Mouse (Mus musculus) midbrain, embryonic 14.5 days (tissue): Measurements from ENCODE around the gene Timmdc1. TPM values are rescaled to one million over a fixed set of nuclear protein-coding genes. Genes with fewer than 3 reads are reported as not detected.
A peak's percentile ranks its signal among the peaks of the same experiment; 100 is the strongest.
"Not testable (repeated sequence)": the region's sequence is repeated elsewhere in the genome, so short reads cannot be mapped to it uniquely, and the experiment has no call there.

Source experiments
- ATAC-seq: fragments of 200-750 bp; cut with Nextera tagmentation; 2 replicates; pipeline ENCODE4 v1.8.0; 2017; ENCODE audit warnings: moderate number of reproducible peaks, moderate library complexity; ENCODE audit not compliant: low FRiP score, low TSS enrichment
- DNase-seq: peaks from one replicate; pipeline ENCODE4 v3.0.0-alpha.2; 2015
- H3K27ac ChIP-seq: fragments of 300-500 bp; sonication (generic); replicated peaks from 2 replicates; pipeline ENCODE4 v1.5.1; 2014; ENCODE audit warnings: mild to moderate bottlenecking, low read depth, low read length, moderate library complexity
- H3K27me3 ChIP-seq: fragments of 300-500 bp; sonication (generic); 2 replicates; pipeline ENCODE4 v1.6.1; 2014; ENCODE audit warnings: low read length, control low read depth, mixed read lengths; ENCODE audit not compliant: control insufficient read depth, insufficient read depth
- H3K36me3 ChIP-seq: fragments of 300-500 bp; sonication (generic); 2 replicates; pipeline ENCODE4 v1.6.1; 2014; ENCODE audit warnings: low read length, control low read depth; ENCODE audit not compliant: control insufficient read depth, insufficient read depth
- H3K4me1 ChIP-seq: fragments of 300-500 bp; sonication (generic); 2 replicates; pipeline ENCODE4 v1.6.1; 2014; ENCODE audit warnings: mild to moderate bottlenecking, antibody characterized with exemption, low read length, control low read depth; ENCODE audit not compliant: control insufficient read depth, insufficient read depth
- H3K4me2 ChIP-seq: fragments of 300-500 bp; sonication (generic); 2 replicates; pipeline ENCODE4 v1.6.1; 2014; ENCODE audit warnings: mild to moderate bottlenecking, low read length, moderate library complexity
- H3K4me3 ChIP-seq: fragments of 300-500 bp; sonication (generic); replicated peaks from 2 replicates; pipeline ENCODE4 v1.5.1; 2014; ENCODE audit warnings: low read depth, low read length
- H3K9ac ChIP-seq: fragments of 300-500 bp; sonication (generic); replicated peaks from 2 replicates; pipeline ENCODE4 v1.6.1; 2014; ENCODE audit warnings: mild to moderate bottlenecking, low read length, moderate library complexity
- H3K9me3 ChIP-seq: fragments of 300-500 bp; sonication (generic); 2 replicates; pipeline ENCODE4 v1.6.1; 2016; ENCODE audit warnings: low read length, control low read depth, mixed read lengths; ENCODE audit not compliant: control insufficient read depth
- WGBS: fragments of 180-500 bp; shearing (Covaris S2); extraction: QIAGEN DNeasy Blood & Tissue Kit; methylation state at CpG from one replicate; pipeline ENCODE4 v1.1.7; 2014; 5-methylcytosine and 5-hydroxymethylcytosine counted together
- polyA plus RNA-seq: library from polyadenylated mRNA; unstranded; fragments of >200 nt; fragmentation: Nextera tagmentation; extraction: Ambion mirVana; gene quantifications from 2 replicates; pipeline ENCODE4 v1.2.1, GENCODE M21; 2014

Timmdc1 gene
- polyA plus RNA-seq, 1 experiment from 2014 or later, result 28.9 TPM

DNA sequence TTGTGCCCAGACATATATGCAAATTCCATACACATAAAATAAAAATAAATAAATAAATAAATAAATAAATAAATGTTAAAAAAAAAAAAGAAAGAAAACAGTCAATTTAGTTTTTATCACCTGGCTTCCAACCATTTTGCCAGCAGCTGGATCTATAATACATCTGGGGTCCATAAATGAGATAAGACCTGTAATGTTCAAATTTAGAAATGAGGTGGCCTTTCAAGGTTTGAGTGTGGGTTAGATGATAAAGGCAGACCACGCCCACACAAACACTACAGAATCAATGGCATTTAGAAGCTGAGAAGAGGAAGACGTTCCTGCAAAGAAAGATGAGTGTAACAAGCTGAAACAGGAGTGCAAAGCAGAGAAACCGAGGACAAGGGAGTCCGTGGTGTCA, 41.1 kb downstream of the Timmdc1 start:
- DNase-seq, result no peak
- no peak for ATAC-seq

DNA sequence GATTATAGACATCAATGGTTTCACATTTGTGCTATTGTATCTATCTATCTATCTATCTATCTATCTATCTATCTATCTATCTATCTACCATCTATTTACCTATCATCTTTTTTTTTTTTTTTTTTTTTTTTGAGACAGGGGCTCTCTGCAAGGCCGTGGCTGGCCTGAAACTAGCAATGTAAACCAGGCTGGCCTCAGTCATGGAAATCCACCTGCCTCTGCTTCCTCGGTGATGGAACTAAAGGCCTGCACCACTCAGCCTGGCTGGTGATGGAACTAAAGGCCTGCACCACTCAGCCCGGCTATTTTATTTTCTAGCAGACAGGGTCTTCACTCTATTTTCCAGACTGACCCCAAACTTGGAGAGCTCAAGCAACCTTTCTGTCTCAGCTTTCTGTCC, 44.2 kb downstream of the Timmdc1 start:
- DNase-seq (no peak), ATAC-seq (no peak)
- Histone ChIP-seq H3K9ac (no peak overlapping the region), H3K4me3 (no peak overlapping the region), H3K27ac (no peak overlapping the region), H3K9me3 (no peaks in the 10 kb centered on the region), H3K4me2 (no peak overlapping the region), H3K4me1 (no peaks in the 10 kb centered on the region), H3K27me3 (peaks cover 7% of the 10 kb centered on the region; the same call in 1 of the 2 replicates), H3K36me3 (no peaks in the 10 kb centered on the region)
- WGBS, result 89% methylated on average over 3 of the region's 3 CpGs

More for the DNA sequence above, 41.1 kb downstream of the Timmdc1 start:
- peaks cover 14% of the 10 kb centered on the region; the same call in 1 of the 2 replicates for H3K27me3 ChIP-seq
- H3K27ac ChIP-seq, result no peak overlapping the region
- H3K9me3 ChIP-seq, result no peaks in the 10 kb centered on the region
- 85% methylated on average over 4 of the region's 4 CpGs for WGBS
- no peak overlapping the region for H3K9ac ChIP-seq
- no peaks in the 10 kb centered on the region for H3K36me3 ChIP-seq
- no peak overlapping the region for H3K4me3 ChIP-seq
- H3K4me2 ChIP-seq, result no peak overlapping the region
- no peaks in the 10 kb centered on the region for H3K4me1 ChIP-seq

DNA sequence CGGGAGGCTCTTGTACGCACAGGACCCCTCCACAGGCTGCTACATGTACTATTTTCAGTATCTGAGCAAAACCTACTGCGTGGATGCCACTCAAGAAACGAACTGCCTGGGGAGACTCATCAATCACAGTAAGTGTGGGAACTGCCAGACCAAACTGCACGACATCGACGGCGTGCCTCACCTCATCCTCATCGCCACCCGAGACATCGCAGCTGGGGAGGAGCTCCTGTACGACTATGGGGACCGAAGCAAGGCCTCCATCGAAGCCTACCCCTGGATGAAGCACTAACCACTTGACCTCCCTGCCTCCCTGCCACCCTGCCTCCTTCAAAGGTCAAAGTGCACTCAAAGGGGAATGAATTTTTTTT, 45.2 kb downstream of the Timmdc1 start:
- Histone ChIP-seq H3K4me2 (peak overlapping the region; percentile 62), H3K4me3 (peak overlapping the region; percentile 33), H3K9ac (0 out of 2 replicates have a peak overlapping the region, but pooled peaks have one; percentile 21)
- not testable (repeated sequence) for H3K36me3 ChIP-seq, DNase-seq, H3K4me1 ChIP-seq, ATAC-seq, H3K27me3 ChIP-seq, H3K27ac ChIP-seq, H3K9me3 ChIP-seq
- WGBS, result 67% methylated on average over 14 of the region's 14 CpGs

DNA sequence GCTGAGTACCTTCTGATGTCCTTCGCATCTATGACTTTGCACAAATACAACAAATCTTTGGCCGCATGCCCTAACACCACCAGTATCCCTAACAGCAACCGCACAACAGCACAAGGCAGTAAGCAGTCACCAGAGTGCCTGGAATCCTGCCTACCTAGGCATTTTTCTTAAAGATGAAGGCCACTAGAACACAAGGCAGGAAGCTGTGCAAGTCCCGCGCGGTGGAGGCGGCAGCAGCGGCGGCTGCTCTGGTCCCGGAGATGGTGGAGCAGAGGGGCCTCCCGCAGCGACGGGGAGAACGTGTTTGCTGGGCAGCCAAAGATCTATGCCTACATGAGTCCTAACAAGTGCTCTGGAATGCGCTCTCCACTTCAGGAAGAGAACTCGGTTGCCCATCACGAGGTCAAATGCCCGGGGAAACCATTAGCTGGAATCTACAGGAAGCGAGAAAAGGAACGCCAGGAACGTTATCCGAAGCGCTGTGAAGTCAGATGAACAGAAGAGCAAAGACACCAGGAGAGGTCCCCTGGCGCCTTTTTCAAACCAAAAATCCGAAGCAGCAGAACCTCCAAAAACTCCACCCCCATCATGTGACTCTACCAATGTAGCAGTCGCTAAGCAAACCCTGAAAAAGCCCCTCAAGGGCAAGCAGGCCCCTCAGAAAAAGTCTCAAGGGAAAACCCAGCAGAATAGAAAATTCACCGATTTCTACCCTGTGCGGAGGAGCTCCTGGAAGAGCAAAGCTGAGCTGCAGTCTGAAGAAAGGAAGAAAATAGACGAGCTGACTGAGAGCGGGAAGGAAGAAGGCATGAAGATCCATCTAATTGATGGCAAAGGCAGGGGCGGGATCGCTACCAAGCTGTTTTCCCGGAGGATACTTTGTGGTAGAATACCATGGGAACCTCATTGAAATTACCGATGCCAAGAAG, 45.9 kb downstream of the Timmdc1 start:
- Histone ChIP-seq H3K9ac (peak overlapping the region; percentile 45; the same call in 1 of the 2 replicates), H3K36me3 (no peaks in the 10 kb centered on the region), H3K27ac (no peak overlapping the region), H3K27me3 (no peaks in the 10 kb centered on the region), H3K4me3 (peak overlapping the region; percentile 33), H3K9me3 (no peaks in the 10 kb centered on the region), H3K4me1 (no peaks in the 10 kb centered on the region), H3K4me2 (peak overlapping the region; percentile 62)
- peak; percentile 62 for DNase-seq
- ATAC-seq, result no peak
- WGBS, result 10% methylated on average over 34 of the region's 34 CpGs

DNA sequence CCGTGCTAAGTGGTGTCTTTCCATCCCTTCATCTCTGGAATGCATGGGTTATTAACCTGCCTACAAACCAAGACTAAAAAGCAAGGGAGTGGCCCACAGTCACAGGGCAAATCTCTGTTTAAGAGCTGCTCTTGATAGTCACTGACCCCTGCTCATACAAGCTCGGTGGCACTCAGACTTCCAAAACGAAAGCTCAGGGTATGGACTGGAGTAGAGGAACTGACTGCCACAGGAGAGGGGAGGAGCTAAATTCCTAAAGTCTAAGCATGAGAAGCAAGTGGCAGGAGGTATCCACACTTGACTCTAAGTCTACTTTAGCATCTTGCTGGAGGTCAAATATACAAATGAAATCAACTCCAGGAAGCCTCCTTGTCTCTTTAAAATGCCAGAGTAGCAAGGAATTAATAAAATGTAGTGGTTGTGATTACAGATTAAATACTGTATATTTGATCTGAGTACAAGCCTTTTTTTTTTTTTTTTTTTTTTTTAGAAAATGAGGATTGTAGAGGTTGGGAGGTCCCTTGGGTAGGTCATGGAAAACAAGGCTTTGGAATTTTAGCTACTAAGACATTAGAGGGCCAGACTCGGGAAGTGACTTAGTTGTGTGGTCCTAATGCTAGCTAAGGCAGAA, 46.7 kb downstream of the Timmdc1 start:
- no peak overlapping the region for H3K4me3 ChIP-seq
- H3K4me2 ChIP-seq, result peak overlapping the region; percentile 62
- no peak overlapping the region for H3K27ac ChIP-seq
- H3K36me3 ChIP-seq, result no peaks in the 10 kb centered on the region
- H3K9ac ChIP-seq, result no peak overlapping the region
- no peaks in the 10 kb centered on the region for H3K4me1 ChIP-seq
- no peak for ATAC-seq
- H3K9me3 ChIP-seq, result no peaks in the 10 kb centered on the region
- 73% methylated on average over 4 of the region's 4 CpGs for WGBS
- H3K27me3 ChIP-seq, result no peaks in the 10 kb centered on the region
- DNase-seq, result no peak

DNA sequence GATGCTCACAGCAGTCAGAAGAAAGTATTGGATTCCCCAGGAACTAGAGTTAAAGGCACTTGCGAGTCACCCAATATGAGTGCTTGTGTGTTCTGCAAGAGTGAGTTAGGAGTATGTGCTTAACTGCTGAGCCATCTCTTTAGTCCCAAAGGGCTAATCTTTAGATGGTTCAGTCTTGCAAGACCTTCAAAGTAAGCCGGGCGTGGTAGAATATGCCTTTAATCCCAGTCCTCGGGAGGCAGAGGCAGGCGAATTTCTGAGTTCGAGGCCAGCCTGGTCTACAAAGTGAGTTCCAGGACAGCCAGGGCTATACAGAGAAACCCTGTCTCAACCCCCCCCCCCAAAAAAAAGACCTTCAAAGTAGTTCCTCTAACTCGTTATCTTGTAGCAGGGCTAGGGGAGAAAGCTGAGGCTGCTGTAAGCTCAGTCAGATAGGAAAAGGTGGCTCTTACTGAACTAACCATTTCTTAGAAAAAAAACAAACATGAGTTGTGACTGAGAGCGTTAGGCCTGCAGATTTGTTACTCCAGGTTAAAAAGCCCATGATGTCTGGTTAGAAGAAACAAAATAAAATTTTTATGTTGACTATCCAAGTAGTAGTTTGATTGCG, 47.7 kb downstream of the Timmdc1 start:
- no peak overlapping the region for H3K4me2 ChIP-seq
- H3K4me1 ChIP-seq, result no peaks in the 10 kb centered on the region
- no peak overlapping the region for H3K4me3 ChIP-seq
- WGBS, result 89% methylated on average over 9 of the region's 9 CpGs
- ATAC-seq (no peak), DNase-seq (no peak)
- H3K9ac ChIP-seq, result no peak overlapping the region
- no peaks in the 10 kb centered on the region for H3K27me3 ChIP-seq
- H3K36me3 ChIP-seq, result no peaks in the 10 kb centered on the region
- no peaks in the 10 kb centered on the region for H3K9me3 ChIP-seq
- H3K27ac ChIP-seq, result no peak overlapping the region

DNA sequence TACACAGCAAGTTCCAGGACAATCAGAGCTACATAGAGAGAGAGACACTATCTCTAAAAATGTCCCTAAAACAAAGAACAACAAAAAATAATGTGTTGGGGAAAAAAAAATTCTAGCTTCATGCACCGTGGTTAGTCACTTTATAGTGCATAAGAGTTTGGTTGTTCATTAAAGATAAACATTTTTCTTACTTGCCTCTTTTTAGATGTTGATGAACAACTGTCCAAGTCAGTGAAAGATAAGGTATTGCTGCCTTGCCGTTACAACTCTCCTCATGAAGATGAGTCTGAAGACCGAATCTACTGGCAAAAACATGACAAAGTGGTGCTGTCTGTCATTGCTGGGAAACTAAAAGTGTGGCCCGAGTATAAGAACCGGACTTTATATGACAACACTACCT, 48.8 kb downstream of the Timmdc1 start:
- Histone ChIP-seq H3K9ac (no peak overlapping the region), H3K4me1 (no peaks in the 10 kb centered on the region), H3K9me3 (no peaks in the 10 kb centered on the region), H3K36me3 (no peaks in the 10 kb centered on the region), H3K27me3 (no peaks in the 10 kb centered on the region), H3K27ac (no peak overlapping the region), H3K4me3 (no peak overlapping the region), H3K4me2 (no peak overlapping the region)
- DNase-seq (no peak), ATAC-seq (no peak)
- WGBS, result 94% methylated on average over 5 of the region's 5 CpGs

DNA sequence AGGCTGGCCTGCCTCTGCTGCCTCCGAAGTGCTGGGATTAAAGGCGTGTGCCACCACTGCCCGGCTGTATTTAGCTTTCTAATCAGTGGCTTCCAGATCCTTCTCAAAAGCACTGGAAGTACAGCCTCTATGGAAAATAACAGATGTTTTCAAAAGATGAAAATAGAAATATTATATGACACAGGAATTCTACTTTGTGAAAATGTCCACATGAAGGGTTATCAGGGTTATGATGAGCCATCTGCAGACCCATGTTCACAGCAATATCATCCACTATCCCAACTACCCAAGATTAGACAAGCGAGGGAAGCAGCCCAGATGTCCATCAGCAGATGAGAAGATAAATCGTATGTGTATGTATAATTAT, 50.0 kb downstream of the Timmdc1 start:
- Histone ChIP-seq H3K36me3 (no peaks in the 10 kb centered on the region), H3K9ac (no peak overlapping the region), H3K4me3 (no peak overlapping the region), H3K4me2 (no peak overlapping the region), H3K4me1 (no peaks in the 10 kb centered on the region), H3K27ac (no peak overlapping the region), H3K27me3 (no peaks in the 10 kb centered on the region), H3K9me3 (no peaks in the 10 kb centered on the region)
- no peak for DNase-seq
- WGBS, result 91% methylated on average over 5 of the region's 5 CpGs
- no peak for ATAC-seq
